In genomic region chr10:20135350-20136058, GRCm38 (mm10) we compare ENCODE assay signal across 10 mouse cellular contexts. TPM values are rescaled to one million over a fixed set of nuclear protein-coding genes. Genes with fewer than 3 reads are reported as not detected.
A peak's percentile ranks its signal among the peaks of the same experiment; 100 is the strongest.
DNase-seq lines count a peak whose midpoint lies in the region; ATAC-seq and TF ChIP-seq lines count a peak whose summit lies in the region.
"Had no signal": no experiment of that assay in that cellular context is flagged by ENCODE, and none has a peak within 500 bp of the region (broad histone marks: within the 10 kb centered on the region; RNA-seq: fewer than 3 reads in every experiment).

No protein-coding gene starts in this region.

- WGBS in kidney, adult 2 months, result 59% methylated on average over 15 of the region's 15 CpGs
- WGBS in kidney, embryonic 16.5 days, result 63% methylated on average over 15 of the region's 15 CpGs
- 34% methylated on average over 15 of the region's 15 CpGs for WGBS in heart, embryonic 12.5 days
- 14% methylated on average over 15 of the region's 15 CpGs for WGBS in liver, embryonic 12.5 days (ENCODE audit: insufficient replicate concordance)
- WGBS in stomach, postnatal 0 days, result 72% methylated on average over 15 of the region's 15 CpGs

- no peaks in the 10 kb centered on the region; the same call in 1 of the 2 replicates for H3K4me1 ChIP-seq in kidney, adult 2 months (ENCODE audit: control insufficient read depth, insufficient read depth, low read length)
- peaks cover 2% of the 10 kb centered on the region; the same call in 1 of the 2 replicates for H3K4me1 ChIP-seq in kidney, embryonic 16.5 days (ENCODE audit: insufficient read depth, low read length)
- H3K4me1 ChIP-seq in heart, embryonic 12.5 days (replicated peaks), result peaks cover 17% of the 10 kb centered on the region
- H3K4me1 ChIP-seq in liver, embryonic 12.5 days, result peaks cover 39% of the 10 kb centered on the region
- no peaks in the 10 kb centered on the region for H3K4me1 ChIP-seq in stomach, postnatal 0 days (replicated peaks; ENCODE audit: control insufficient read depth, insufficient read depth)

- no peak for TF ChIP-seq POLR2A in kidney, adult 2 months (IDR thresholded peaks at IDR 0.05; ENCODE audit: low read depth, low read length)

- no peak overlapping the region for H3K4me3 ChIP-seq in kidney, adult 2 months (ENCODE audit: insufficient read depth, low read depth, low read length)
- H3K4me3 ChIP-seq in kidney, embryonic 16.5 days (ENCODE audit: low read length), result no peak overlapping the region
- no peak overlapping the region for H3K4me3 ChIP-seq in heart, embryonic 12.5 days
- no peak overlapping the region for H3K4me3 ChIP-seq in liver, embryonic 12.5 days
- H3K4me3 ChIP-seq in stomach, postnatal 0 days (ENCODE audit: low read depth, low read length), result no peak overlapping the region

- ATAC-seq in kidney, embryonic 16.5 days (ENCODE audit: low FRiP score, low TSS enrichment), result no peak
- peak; percentile 62 for ATAC-seq in heart, embryonic 12.5 days (ENCODE audit: insufficient number of reproducible peaks, low FRiP score)
- ATAC-seq in liver, embryonic 12.5 days, result peak; percentile 65; the same call in 1 of the 2 replicates
- ATAC-seq in stomach, postnatal 0 days (ENCODE audit: low FRiP score, low TSS enrichment), result no peak

- no peak overlapping the region for H3K9ac ChIP-seq in kidney, embryonic 16.5 days (replicated peaks; ENCODE audit: low read length)
- H3K9ac ChIP-seq in heart, embryonic 12.5 days, result no peak overlapping the region
- 0 out of 2 replicates have a peak overlapping the region, but pooled peaks have one; percentile 14 for H3K9ac ChIP-seq in liver, embryonic 12.5 days
- H3K9ac ChIP-seq in stomach, postnatal 0 days (ENCODE audit: low read length), result no peak overlapping the region

- H3K36me3 ChIP-seq in kidney, adult 2 months (ENCODE audit: control insufficient read depth, insufficient read depth, low read length), result peaks cover 4% of the 10 kb centered on the region
- H3K36me3 ChIP-seq in kidney, embryonic 16.5 days (ENCODE audit: insufficient read depth, low read length), result peaks cover 7% of the 10 kb centered on the region; the same call in 1 of the 2 replicates
- peaks cover 44% of the 10 kb centered on the region for H3K36me3 ChIP-seq in heart, embryonic 12.5 days
- H3K36me3 ChIP-seq in liver, embryonic 12.5 days, result peaks cover 6% of the 10 kb centered on the region; the same call in 1 of the 2 replicates
- peaks cover 4% of the 10 kb centered on the region; the same call in 1 of the 2 replicates for H3K36me3 ChIP-seq in stomach, postnatal 0 days (ENCODE audit: control insufficient read depth, insufficient read depth, low read length)

- H3K27me3 ChIP-seq in kidney, adult 2 months (replicated peaks; ENCODE audit: control insufficient read depth, insufficient read depth, low read length), result no peaks in the 10 kb centered on the region
- H3K27me3 ChIP-seq in kidney, embryonic 16.5 days (ENCODE audit: insufficient read depth, low read length), result no peaks in the 10 kb centered on the region
- H3K27me3 ChIP-seq in heart, embryonic 12.5 days (replicated peaks), result no peaks in the 10 kb centered on the region
- no peaks in the 10 kb centered on the region for H3K27me3 ChIP-seq in liver, embryonic 12.5 days (replicated peaks)
- H3K27me3 ChIP-seq in stomach, postnatal 0 days (ENCODE audit: control insufficient read depth, insufficient read depth, low read length), result no peaks in the 10 kb centered on the region

- H3K4me2 ChIP-seq in kidney, embryonic 16.5 days (replicated peaks; ENCODE audit: low read depth, low read length), result no peak overlapping the region
- peak overlapping the region; percentile 48 for H3K4me2 ChIP-seq in heart, embryonic 12.5 days
- peak overlapping the region; percentile 37 for H3K4me2 ChIP-seq in liver, embryonic 12.5 days
- no peak overlapping the region for H3K4me2 ChIP-seq in stomach, postnatal 0 days (replicated peaks; ENCODE audit: low read depth)

- H3K9me3 ChIP-seq in kidney, embryonic 16.5 days (ENCODE audit: low read length), result no peaks in the 10 kb centered on the region
- no peaks in the 10 kb centered on the region for H3K9me3 ChIP-seq in heart, embryonic 12.5 days (replicated peaks)
- H3K9me3 ChIP-seq in liver, embryonic 12.5 days (replicated peaks), result no peaks in the 10 kb centered on the region
- no peaks in the 10 kb centered on the region for H3K9me3 ChIP-seq in stomach, postnatal 0 days (ENCODE audit: control insufficient read depth, low read length)

- no peak overlapping the region for H3K27ac ChIP-seq in kidney, adult 2 months (ENCODE audit: insufficient read depth, low read depth, low read length)
- H3K27ac ChIP-seq in kidney, embryonic 16.5 days (ENCODE audit: low read length), result no peak overlapping the region
- H3K27ac ChIP-seq in heart, embryonic 12.5 days (ENCODE audit: poor library complexity, severe bottlenecking), result peak overlapping the region; percentile 87
- peak overlapping the region; percentile 73 for H3K27ac ChIP-seq in liver, embryonic 12.5 days
- no peak overlapping the region for H3K27ac ChIP-seq in stomach, postnatal 0 days (replicated peaks)

- DNase-seq in kidney, adult 2 months, result peak; percentile 55
- DNase-seq in MEL-GATA-1-ER (ENCODE audit: extremely low read depth, low read depth), result peak; percentile 89
- no peak for DNase-seq in layer of hippocampus, adult 18-20 months (ENCODE audit: low spot score in 2 of 2)
- DNase-seq in urinary bladder, adult 18-20 months (ENCODE audit: low spot score in 2 of 2), result no peak
- no peak for DNase-seq in stomach, postnatal 0 days (ENCODE audit: low spot score)
- DNase-seq: left cerebral cortex, postnatal 4 days; thymus, adult 2 months had no signal

- TF ChIP-seq CTCF in kidney, adult 2 months (conservative IDR thresholded peaks at IDR 0.05; ENCODE audit: insufficient read depth, insufficient read length, low read depth, low read length), result no peak
- no peak for TF ChIP-seq CTCF in stomach, postnatal 0 days (IDR thresholded peaks at IDR 0.05; ENCODE audit: low read depth)

- TF ChIP-seq EP300 in stomach, postnatal 0 days (optimal IDR thresholded peaks at IDR 0.05), result no peak

RNA-seq across cellular contexts. Expression of gene Map7, which starts 12.8 kb away (rescaled TPM):
- polyA plus RNA-seq in kidney, adult 2 months (2012; rRNA removed), result 30.0 and 31.6 TPM in 2 replicates
- 32.3 and 33.9 TPM in 2 replicates for polyA plus RNA-seq in kidney, embryonic 16.5 days (2015; fragmentation: Nextera tagmentation; extraction: Ambion mirVana)
- polyA plus RNA-seq in heart, embryonic 12.5 days (2016; fragmentation: Nextera tagmentation; extraction: Ambion mirVana), result 7.4 and 8.3 TPM in 2 replicates
- 5.6 and 6.6 TPM in 2 replicates for polyA plus RNA-seq in liver, embryonic 12.5 days (2016; fragmentation: Nextera tagmentation; extraction: Ambion mirVana)
- total RNA-seq in layer of hippocampus, adult 18-20 months (2021), result 100 to 1,000 TPM; 117 to 134 TPM
- polyA plus RNA-seq in stomach, postnatal 0 days (2015; fragmentation: Nextera tagmentation; extraction: Ambion mirVana), result 23.0 TPM in 2 replicates

Comparison
In these comparisons a context has a peak if more than half of its experiments do, and no peak if none do; other contexts are left out.
1. DNase-seq: peak in kidney, adult 2 months (single experiment) and MEL-GATA-1-ER (single experiment); none in layer of hippocampus, adult 18-20 months (0 of 2), urinary bladder, adult 18-20 months (0 of 2) and stomach, postnatal 0 days (single experiment).
2. H3K27ac ChIP-seq: peak in heart, embryonic 12.5 days (single experiment) and liver, embryonic 12.5 days (single experiment); none in kidney, adult 2 months (single experiment), kidney, embryonic 16.5 days (single experiment) and stomach, postnatal 0 days (single experiment).
3. ATAC-seq: peak in heart, embryonic 12.5 days (single experiment) and liver, embryonic 12.5 days (single experiment); none in kidney, embryonic 16.5 days (single experiment) and stomach, postnatal 0 days (single experiment).
4. H3K4me2 ChIP-seq: peak in heart, embryonic 12.5 days (single experiment) and liver, embryonic 12.5 days (single experiment); none in kidney, embryonic 16.5 days (single experiment) and stomach, postnatal 0 days (single experiment).